Mouse (Mus musculus): Measurements from ENCODE around the gene Zfp511.

Gene Zfp511

DNA sequence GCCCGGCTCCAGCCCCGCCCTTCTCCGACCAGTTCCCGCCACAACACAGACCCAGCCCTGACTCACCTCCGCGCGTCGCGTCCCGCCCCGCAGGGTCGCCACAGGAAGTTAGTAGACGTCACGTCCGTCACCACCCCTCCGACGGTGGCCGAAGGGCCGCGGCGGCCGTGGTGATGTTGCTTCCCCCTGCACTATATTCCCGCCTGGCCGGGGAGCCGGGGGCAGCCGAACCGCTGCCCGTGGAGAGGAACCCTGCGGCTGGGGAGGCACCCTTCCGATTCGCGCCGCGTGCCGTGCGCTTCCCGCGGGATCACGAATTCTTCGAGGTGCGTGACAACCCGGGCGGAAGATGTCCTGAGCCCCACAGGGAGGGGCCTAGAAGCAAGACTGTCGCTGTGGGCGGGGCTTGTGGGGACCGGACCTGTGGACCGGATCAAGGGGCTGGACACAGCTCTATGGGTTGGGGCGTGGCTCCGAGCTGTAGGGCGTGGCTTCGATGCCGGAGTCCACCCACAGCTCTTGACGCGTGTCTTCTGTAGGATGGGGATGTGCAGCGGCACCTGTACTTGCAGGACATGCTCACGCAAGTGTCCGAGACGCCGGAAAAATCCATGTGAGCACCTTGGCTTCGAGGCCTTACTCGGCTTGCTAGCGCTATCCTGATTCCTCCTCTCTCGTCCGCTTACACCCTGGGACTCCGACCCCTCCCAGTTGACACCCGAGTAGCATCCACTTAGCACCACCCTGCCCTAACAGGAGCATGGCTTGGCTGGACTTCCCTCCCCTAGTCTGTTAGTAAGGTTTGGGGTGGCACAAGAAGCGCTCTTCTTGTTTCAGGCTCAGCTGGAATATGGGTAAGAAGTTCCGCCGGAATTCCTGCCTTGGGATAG, at the start of gene Zfp511, which contains the start of gene Tubgcp2:
Gene Zfp511, plus strand, starts transcription at position 111 of the 890 bp plus-strand sequence.
Gene Tubgcp2, minus strand, starts transcription at position 389 of the 890 bp plus-strand sequence.
- ATAC-seq (ENCODE audit: insufficient number of reproducible peaks, low FRiP score, low TSS enrichment) = peak; percentile 90

GRCm38 (mm10) chr7:139988272-139988671, 47.9 kb upstream of the Zfp511 start:
- no peak for ATAC-seq (ENCODE audit: insufficient number of reproducible peaks, low FRiP score, low TSS enrichment)

DNA sequence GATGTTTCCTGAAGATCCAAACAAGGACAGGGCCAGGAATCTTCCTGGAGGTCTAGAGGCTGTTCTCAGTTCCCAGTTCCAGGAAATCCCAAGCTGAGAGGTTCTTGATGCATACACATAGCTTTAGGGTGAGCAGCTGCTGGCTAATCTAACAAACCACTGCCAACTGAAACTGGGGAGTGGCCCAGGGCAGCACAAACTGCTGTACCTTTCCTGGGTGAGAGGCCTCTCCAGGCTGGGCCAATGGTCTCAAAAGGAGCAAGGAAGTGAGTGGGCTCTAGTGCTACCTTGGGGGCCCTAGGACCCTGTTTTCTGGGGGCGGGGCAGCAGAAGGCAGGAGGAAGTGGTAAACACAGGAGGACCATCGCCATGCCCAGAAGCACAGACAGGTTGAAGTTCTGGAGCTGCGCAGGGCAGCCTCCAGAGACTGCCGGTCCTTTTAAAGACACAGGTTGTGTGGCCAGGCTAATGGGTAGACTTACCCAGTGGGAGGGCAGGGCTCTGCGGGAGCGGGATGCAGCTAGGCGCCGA, 45.3 kb upstream of the Zfp511 start:
- no peak for ATAC-seq (ENCODE audit: insufficient number of reproducible peaks, low FRiP score, low TSS enrichment)

DNA sequence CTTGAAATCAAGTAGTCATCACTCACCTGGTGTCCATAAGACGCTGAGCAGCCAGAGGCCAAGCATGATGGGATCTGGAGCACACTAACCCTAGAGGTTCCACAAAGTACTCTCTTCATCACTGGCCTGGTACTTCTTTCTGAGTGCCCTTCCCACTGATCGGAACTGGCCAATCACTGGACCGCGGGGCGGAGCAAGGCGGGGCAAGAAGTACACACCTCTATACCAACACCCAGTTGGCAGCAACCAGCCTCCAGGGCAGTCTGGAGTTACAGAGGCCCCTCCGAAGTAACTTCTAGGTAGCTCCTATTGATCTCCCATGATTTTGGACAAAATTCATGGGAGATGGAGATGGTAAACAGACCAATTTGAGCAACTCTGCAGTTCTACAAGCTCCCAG, 43.8 kb upstream of the Zfp511 start, which contains the start of gene Adam8:
Gene Adam8, minus strand, starts transcription at position 157 of the 400 bp plus-strand sequence.
- ATAC-seq (ENCODE audit: insufficient number of reproducible peaks, low FRiP score, low TSS enrichment) = no peak

DNA sequence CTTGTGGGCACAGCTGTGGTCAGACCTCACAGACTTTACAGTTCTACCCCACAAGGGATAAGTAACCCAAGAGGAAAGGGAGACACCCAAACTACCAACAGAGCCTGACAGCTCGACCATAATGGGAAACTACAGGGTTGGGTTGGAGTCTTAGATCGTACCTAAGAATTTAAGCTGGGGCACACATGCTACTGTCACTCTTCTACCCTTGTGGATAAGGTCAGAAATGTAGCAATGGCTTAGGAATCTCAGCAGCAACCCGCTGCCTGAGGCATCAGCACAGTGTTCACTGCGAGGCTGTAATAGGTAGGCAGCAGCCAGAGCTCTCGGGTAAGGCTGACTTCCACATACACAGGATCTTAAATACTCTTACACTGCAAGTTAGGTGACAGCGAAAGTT, 42.7 kb upstream of the Zfp511 start:
- ATAC-seq (ENCODE audit: insufficient number of reproducible peaks, low FRiP score, low TSS enrichment) = no peak

DNA sequence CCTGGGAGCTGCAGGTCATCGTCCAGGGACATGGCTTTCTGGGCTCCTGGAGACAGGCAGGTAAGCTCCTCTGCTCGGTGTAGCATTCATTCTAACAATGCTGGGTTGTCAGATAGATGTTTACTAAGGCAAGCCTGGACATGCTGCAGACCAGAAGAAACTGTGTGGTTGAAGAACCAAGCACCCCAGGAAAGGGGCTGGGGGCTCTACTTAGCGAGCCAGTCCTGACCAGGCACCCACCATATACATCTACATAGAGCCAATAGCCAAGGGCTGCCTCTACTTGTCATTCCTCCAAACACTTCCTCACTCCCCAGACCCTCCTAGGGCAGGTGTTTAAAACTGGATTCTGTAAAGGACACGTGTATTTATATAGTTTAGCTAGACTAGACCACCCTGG, 42.0 kb upstream of the Zfp511 start:
- no peak for ATAC-seq (ENCODE audit: insufficient number of reproducible peaks, low FRiP score, low TSS enrichment)

- no peak for ATAC-seq (ENCODE audit: insufficient number of reproducible peaks, low FRiP score, low TSS enrichment)
Observed at GRCm38 (mm10) chr7:139994676-139995075, 41.5 kb upstream of the Zfp511 start.

- ATAC-seq (ENCODE audit: insufficient number of reproducible peaks, low FRiP score, low TSS enrichment) = no peak
Observed at GRCm38 (mm10) chr7:139998691-139999350, 37.4 kb upstream of the Zfp511 start.

GRCm38 (mm10) chr7:140001086-140001740, 35.0 kb upstream of the Zfp511 start:
- no peak for ATAC-seq (ENCODE audit: insufficient number of reproducible peaks, low FRiP score, low TSS enrichment)

DNA sequence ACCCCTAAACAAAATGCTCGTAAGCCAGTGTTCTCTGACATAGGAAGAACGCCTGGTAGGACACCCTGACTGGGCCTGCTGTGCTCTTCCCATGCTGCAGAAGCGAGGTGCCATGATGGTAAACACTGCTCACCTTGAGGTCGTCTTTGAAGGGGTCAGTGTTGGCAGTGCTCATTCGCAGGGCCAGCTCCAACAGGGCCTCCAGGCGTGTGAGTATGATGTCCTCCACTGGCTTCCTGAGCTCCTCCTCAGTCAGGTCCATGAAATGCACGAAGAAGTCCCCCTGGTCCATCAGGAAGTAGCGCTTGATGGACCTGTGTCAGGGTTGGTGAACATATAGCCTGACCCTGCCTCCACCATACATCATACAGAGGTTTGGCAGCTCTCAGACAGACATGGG, 31.5 kb upstream of the Zfp511 start:
- ATAC-seq (ENCODE audit: insufficient number of reproducible peaks, low FRiP score, low TSS enrichment) = no peak

GRCm38 (mm10) chr7:140006861-140007611, 29.2 kb upstream of the Zfp511 start:
- ATAC-seq (ENCODE audit: insufficient number of reproducible peaks, low FRiP score, low TSS enrichment) = no peak

GRCm38 (mm10) chr7:140007781-140008180, 28.4 kb upstream of the Zfp511 start:
- no peak for ATAC-seq (ENCODE audit: insufficient number of reproducible peaks, low FRiP score, low TSS enrichment)

- no peak for ATAC-seq (ENCODE audit: insufficient number of reproducible peaks, low FRiP score, low TSS enrichment)
Observed at GRCm38 (mm10) chr7:140011336-140011735, 24.9 kb upstream of the Zfp511 start.

DNA sequence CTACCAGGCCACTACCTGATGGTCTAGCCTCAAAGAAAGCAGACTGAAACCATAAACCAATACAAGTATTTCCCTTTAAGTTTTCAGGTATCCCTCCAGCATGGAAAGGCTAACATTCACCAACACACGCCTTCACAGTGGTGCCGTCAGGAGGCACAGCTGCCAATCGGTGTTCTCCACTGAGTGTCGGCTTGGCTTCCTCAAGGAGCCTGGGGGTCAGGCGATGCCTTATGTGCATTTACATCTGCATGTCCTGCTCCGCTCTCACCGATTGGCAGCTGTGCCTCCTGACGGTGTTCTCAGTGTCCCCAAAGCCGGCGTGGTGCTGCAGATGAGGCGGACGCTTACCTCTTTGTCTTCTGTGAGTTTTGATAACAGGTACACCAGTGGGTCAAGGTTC, 4.4 kb upstream of the Zfp511 start:
- no peak for ATAC-seq (ENCODE audit: insufficient number of reproducible peaks, low FRiP score, low TSS enrichment)

GRCm38 (mm10) chr7:140032366-140032765, 3.8 kb upstream of the Zfp511 start:
- ATAC-seq (ENCODE audit: insufficient number of reproducible peaks, low FRiP score, low TSS enrichment) = no peak

DNA sequence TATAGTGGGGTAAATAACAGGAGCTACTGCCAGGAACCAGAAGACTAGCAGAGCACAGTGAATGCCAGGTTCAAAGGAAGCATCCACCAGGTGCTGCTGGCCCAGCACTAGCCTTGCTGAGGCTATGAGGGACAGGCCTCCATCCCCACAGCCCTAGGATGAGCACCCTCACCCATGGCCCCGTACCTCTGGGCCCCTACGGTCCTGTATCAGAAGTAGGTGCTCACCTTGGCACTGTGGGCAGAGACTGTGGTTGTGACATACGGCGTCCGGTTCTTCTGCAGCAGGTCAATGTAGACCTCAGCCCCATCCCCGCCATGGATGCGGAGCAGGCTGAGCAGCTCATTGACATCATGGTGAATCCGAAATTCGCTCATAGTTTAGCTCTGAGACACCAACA, 2.8 kb upstream of the Zfp511 start:
- no peak for ATAC-seq (ENCODE audit: insufficient number of reproducible peaks, low FRiP score, low TSS enrichment)

DNA sequence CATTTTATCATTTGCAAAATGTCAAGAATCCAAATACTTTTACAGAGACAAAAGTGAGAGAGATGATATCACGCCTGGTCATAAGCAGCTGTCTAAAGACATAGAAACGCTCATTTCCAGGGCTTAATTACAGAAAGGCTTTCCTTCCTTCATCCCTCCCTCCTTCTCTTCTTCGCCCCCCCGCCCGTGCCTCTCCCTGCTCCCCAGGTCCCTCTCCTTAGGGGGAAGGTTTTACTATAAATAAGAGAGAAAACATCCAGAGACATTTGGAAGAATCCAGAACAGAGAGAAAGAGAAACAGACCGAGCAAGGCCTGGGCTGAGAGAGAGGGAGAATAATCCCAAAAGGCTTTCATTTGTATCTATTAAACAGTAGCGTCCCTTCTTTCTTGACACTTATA, 735 bp upstream of the Zfp511 start:
- no peak for ATAC-seq (ENCODE audit: insufficient number of reproducible peaks, low FRiP score, low TSS enrichment)

- ATAC-seq (ENCODE audit: insufficient number of reproducible peaks, low FRiP score, low TSS enrichment) = no peak
Observed at GRCm38 (mm10) chr7:140037171-140037555, 972 bp downstream of the Zfp511 start.

- no peak for ATAC-seq (ENCODE audit: insufficient number of reproducible peaks, low FRiP score, low TSS enrichment)
Observed at GRCm38 (mm10) chr7:140042728-140043127, 6.5 kb downstream of the Zfp511 start.

DNA sequence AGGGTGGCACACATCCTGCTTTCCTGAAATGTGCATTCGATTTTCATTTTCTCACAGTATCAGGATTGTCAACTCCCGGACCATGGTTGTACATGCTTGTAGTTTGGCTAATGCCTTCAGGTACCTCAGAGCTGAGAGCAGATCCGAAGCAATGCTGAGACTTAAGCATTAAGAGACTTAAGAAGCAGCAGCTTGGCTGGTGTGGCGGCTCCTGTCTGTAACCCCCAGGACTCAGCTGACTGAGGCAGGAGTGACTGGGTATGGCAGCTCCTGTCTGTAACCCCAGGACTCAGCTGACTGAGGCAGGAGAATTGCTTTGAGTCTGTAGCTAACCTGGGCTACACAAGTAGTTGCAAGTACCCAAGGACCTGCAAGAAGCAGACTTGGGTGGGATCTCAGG, 9.4 kb downstream of the Zfp511 start:
- ATAC-seq (ENCODE audit: insufficient number of reproducible peaks, low FRiP score, low TSS enrichment) = no peak

All from cerebellum, adult (tissue).